Mouse (Mus musculus) B cell, adult 2 months (primary cell): ENCODE data around the gene Gm10959.

ENCODE experiments used
- DNase-seq, 2 experiments: peaks; one replicate each; pipeline ENCODE4 v3.0.0; 2022

Gm10959 gene

DNA sequence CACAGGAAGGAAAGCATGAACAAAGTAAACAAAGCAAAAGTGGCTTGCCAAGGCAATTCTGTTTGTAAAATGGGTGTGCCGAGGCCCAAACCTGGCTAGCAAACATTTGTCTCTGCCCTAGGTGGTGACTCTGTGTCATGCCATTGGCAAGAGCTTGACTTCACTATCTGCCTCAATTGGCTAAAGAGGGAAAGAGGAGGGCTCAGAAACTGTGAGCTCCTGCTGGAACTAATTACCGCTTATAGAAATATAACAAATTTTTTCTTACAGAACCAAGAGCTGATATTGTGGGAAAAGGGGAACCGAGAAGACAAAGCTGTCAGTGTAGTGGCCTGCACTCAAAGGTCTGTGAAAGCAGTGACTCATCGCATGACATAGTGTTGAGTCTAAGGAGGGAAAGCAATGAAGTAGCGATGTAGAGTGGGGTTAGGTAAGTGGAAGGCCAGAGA is 30.8 kb downstream of the Gm10959 start:
- DNase-seq: no peak

DNA sequence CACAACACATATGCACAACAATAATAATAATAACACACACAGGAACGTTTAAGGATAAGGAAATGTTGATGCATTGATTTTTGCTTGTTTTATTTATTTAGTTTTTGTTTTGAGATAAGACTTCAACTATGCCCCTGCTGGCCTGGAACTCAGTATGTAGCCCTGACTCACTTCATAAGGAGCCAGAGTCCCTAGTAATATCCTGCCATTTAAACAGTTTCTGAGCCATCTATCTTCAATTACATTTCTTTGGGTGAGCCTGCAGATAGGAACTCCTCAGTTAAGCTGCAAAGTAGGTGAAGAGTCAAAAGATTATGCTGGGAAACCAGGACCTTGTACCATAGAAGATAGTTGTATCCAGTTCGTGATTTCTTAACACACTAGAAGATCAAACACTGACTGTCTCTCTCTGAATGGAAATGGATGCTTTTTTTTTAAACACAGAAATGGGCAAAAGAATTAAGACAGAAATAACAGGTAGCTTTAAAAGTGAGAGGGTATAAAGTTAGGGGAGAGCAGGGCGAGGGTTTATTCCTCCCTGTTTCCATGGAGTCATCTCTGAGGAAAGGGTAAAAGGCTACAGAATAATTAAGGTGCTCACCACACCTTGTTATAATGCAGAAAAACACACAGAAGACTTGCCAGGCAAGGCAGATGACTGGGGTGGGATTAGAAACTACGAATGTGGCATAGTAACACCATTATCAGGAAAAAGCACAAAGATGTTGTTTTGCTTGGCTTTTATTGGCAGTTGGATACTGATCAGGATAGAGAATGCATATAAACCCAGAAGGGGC is 31.5 kb downstream of the Gm10959 start:
- DNase-seq: no peak

DNA sequence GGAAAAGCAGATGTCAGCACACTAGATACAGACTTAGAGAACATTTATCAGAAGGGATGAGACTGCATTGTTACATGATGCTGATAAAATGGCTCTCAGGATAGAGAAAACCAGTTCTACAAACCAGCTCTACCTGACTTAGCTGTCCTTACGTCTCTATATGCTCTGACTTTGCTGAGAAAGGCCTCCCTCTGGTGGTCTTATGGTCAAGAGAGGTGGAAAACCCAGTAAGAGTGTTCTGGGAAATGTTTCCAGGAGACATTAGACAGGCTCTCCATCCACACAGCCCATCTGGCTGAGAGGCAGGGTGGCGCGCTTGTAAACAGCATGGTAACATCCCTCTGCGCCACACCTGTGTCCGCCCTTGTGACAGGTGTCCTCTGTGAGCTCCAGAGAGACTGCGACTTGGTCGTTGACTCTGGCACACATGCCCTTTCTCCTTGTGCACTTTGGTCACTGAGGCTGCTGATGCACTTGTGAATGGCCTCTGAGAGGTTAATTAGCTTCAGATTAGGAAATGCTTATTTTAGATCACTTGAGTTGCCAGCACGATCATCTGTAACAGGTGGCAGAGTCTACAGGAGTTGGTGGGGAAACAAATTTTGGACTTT is 40.4 kb downstream of the Gm10959 start:
- no peak for DNase-seq

DNA sequence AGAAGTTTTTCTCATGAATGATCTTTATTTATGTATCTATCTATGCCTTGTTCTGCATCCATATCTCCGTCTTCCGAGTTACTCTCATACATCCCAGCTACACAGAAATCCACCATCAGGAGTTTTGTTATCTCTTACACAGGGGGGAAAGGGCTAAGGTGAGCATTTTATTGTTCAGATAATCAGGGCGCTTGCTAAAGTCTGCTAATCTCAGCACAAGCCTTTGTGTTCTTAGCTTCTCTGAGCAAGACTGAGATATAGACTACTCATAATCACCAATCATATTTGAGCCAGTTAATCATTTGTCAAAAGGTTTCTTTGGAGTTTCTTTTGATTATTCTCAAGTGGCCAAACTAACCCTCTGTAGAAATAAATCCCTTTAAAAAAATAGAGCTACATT is 41.6 kb downstream of the Gm10959 start:
- no peak for DNase-seq

DNA sequence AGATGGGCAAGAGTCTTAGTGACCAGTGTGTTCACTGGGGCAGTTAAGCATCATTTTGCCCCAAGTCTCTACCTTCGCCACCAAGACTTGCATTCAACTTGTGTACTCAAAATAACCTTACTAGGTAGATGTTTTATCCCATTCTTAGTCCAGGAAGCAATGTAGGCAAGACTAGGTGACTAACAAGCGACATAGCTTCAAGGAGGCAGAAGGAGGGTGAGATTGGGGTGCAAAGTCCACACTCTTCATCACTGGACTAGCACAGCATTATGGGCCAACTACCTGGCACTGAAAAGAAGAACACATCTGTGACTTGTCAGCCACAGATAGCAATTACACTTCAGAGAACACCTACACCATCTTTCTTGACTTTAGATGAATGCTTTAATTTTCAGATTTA is 42.3 kb downstream of the Gm10959 start:
- no peak for DNase-seq

DNA sequence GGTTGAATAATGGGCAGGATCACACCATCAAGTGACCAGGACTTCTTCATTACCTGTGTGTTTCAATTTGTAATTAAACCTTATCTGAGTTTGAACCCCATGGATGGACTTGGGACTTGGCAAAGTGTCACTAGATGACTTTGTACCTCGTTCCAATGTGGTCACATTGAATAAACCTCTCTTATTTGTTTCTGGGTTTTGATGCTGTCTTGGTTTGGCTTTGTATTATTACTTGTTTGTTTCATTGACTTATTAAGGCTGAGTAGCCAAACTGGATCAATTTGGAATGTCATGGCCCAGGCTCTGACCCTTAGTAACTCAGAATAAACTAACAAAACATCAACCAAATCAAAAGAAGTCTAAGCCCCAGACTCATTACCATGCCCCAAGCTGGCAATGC is 47.6 kb downstream of the Gm10959 start:
- no peak for DNase-seq

DNA sequence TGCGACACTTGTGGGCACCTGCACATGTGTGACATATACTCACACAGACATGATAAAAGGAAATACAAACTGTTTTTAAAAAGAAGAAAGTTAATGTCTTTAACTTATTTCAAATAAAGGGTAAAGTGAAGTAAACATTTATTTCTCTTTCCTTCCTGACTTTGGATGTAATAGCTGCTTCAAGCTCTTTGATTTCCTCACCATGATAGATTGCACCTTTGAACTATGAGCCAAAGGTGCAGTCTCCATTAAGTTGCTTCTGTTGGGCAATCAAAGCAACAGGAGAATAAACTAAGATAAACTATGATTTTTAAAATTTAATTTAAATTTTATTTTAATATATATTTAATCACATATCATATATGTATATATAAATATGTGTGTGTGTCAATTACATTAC is 50.9 kb downstream of the Gm10959 start:
- DNase-seq: no peak

DNA sequence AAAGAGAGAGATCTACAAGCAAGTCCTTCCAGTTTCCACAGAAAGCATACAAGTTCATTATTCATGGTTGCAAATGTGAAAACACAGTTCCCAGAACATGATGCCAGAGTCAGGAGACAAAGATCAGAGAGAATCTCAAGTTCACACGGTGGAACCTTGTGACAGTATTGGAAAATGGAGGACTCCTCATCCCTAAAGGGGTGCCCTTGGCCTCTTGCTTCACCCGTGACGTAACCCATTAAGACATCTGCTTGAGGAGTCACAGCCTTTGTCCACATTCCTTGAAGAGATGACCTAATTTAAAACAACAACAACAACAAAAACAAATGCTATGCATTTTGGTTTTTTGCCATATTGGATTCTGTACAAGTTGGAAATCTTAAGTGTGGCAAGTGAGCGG is 54.1 kb downstream of the Gm10959 start:
- no peak for DNase-seq
